Mouse (Mus musculus): ENCODE measurements around the gene Arsk.

GRCm38 (mm10) chr13:76056896-76057266, 41.6 kb downstream of the Arsk start, which contains the start of gene Gpr150:
- no peak for TF ChIP-seq CTCF (IDR thresholded peaks at IDR 0.05; ENCODE audit: low read depth, low read length)
- no peak for TF ChIP-seq POLR2A (IDR thresholded peaks at IDR 0.05; ENCODE audit: extremely low read depth, insufficient read depth, low read length)
